Mouse (Mus musculus) kidney, embryonic 14.5 days (tissue): ENCODE data around the gene Grk4. TPM values are rescaled to one million over a fixed set of nuclear protein-coding genes. Genes with fewer than 3 reads are reported as not detected.

Source experiments
- ATAC-seq: fragments of 200-750 bp; cut with Nextera tagmentation; 2 replicates; pipeline ENCODE4 v1.8.0; 2017; ENCODE audit warnings: moderate number of reproducible peaks, mild to moderate bottlenecking, moderate TSS enrichment, moderate library complexity; ENCODE audit not compliant: low FRiP score, low TSS enrichment
- H3K27ac ChIP-seq: fragments of 300-500 bp; sonication (generic); 2 replicates; pipeline ENCODE4 v1.5.1; 2014; ENCODE audit warnings: low read depth, mild to moderate bottlenecking, low read length, moderate library complexity, mixed read lengths
- H3K27me3 ChIP-seq: fragments of 300-500 bp; sonication (generic); 2 replicates; pipeline ENCODE4 v1.6.1; 2014; ENCODE audit warnings: mild to moderate bottlenecking, low read length; ENCODE audit not compliant: control insufficient read depth, insufficient read depth
- H3K36me3 ChIP-seq: fragments of 300-500 bp; sonication (generic); 2 replicates; pipeline ENCODE4 v1.6.1; 2014; ENCODE audit warnings: low read length, mixed read lengths; ENCODE audit not compliant: control insufficient read depth, insufficient read depth
- H3K4me1 ChIP-seq: fragments of 300-500 bp; sonication (generic); 2 replicates; pipeline ENCODE4 v1.6.1; 2014; ENCODE audit warnings: low read length, mixed read lengths; ENCODE audit not compliant: control insufficient read depth, insufficient read depth
- H3K4me2 ChIP-seq: fragments of 300-500 bp; sonication (generic); replicated peaks from 2 replicates; pipeline ENCODE4 v1.6.1; 2014; ENCODE audit warnings: low read depth, mild to moderate bottlenecking, low read length
- H3K4me3 ChIP-seq: fragments of 300-500 bp; sonication (generic); 2 replicates; pipeline ENCODE4 v1.5.1; 2014; ENCODE audit warnings: mild to moderate bottlenecking, low read length
- H3K9ac ChIP-seq: fragments of 300-500 bp; sonication (generic); 2 replicates; pipeline ENCODE4 v1.6.1; 2014; ENCODE audit warnings: low read depth, mild to moderate bottlenecking, low read length, moderate library complexity
- H3K9me3 ChIP-seq: fragments of 300-500 bp; sonication (generic); 2 replicates; pipeline ENCODE4 v1.6.1; 2016; ENCODE audit warnings: low read length; ENCODE audit not compliant: control insufficient read depth
- WGBS: fragments of 180-500 bp; shearing (Covaris S2); extraction: QIAGEN DNeasy Blood & Tissue Kit; methylation state at CpG from one replicate; pipeline ENCODE4 v1.1.7; 2014; 5-methylcytosine and 5-hydroxymethylcytosine counted together
- polyA plus RNA-seq: library from polyadenylated mRNA; unstranded; fragments of >200 nt; fragmentation: Nextera tagmentation; extraction: Ambion mirVana; gene quantifications from 2 replicates; pipeline ENCODE4 v1.2.1, GENCODE M21; 2014

The Grk4 gene
- polyA plus RNA-seq: 2.5 TPM in 2 replicates

GRCm38 (mm10) chr5:34659686-34660590 is at the start of gene Grk4, which contains the start of gene Nop14:
Gene Grk4, plus strand, starts transcription at chr5:34660379.
Gene Nop14, minus strand, starts transcription at chr5:34660148.
- no peaks in the 10 kb centered on the region for H3K27me3 ChIP-seq

GRCm38 (mm10) chr5:34632996-34633395 is 27.2 kb upstream of the Grk4 start:
- H3K9ac ChIP-seq: no peak overlapping the region
- no peaks in the 10 kb centered on the region for H3K9me3 ChIP-seq
- peaks cover 4% of the 10 kb centered on the region; the same call in 1 of the 2 replicates for H3K4me1 ChIP-seq
- H3K27me3 ChIP-seq: no peaks in the 10 kb centered on the region
- no peak overlapping the region for H3K27ac ChIP-seq
- H3K36me3 ChIP-seq: peaks cover 71% of the 10 kb centered on the region
- H3K4me3 ChIP-seq: no peak overlapping the region
- 87% methylated on average over 2 of the region's 2 CpGs for WGBS
- H3K4me2 ChIP-seq: no peak overlapping the region
- ATAC-seq: no peak

More at GRCm38 (mm10) chr5:34659686-34660590, at the start of gene Grk4, which contains the start of gene Nop14:
- Histone ChIP-seq H3K4me1 (peaks cover 7% of the 10 kb centered on the region), H3K36me3 (peaks cover 23% of the 10 kb centered on the region), H3K4me3 (peak within 1 kb of the TSS; percentile 82), H3K9me3 (no peaks in the 10 kb centered on the region), H3K27ac (peak within 1 kb of the TSS; percentile 71), H3K9ac (peak within 1 kb of the TSS; percentile 68), H3K4me2 (peak within 1 kb of the TSS; percentile 68)
- WGBS: under 1% methylated on average over 60 of the region's 60 CpGs
- ATAC-seq: peak; percentile 100

DNA sequence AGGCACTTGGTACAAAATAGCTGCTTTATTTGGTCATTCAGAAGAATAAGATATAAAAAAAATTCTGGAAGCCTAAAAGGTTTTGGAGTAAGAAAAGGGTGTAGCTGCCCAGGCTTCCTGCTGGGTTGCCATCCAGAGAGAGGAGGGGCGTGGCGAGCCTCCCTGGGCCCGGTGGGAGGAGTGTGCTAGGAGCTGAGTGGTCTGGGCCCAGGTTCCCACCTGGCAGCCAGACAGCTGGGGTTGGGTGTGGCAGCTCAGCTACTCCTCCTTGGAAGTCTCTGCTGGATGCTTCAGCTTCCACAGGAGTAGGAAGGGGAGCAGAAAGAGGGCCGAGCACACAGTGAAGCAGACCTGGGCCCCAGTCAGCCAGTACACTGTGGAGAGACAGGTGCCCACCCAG is 26.5 kb upstream of the Grk4 start:
- H3K4me1 ChIP-seq: peaks cover 4% of the 10 kb centered on the region; the same call in 1 of the 2 replicates
- no peak overlapping the region for H3K9ac ChIP-seq
- ATAC-seq: no peak
- H3K36me3 ChIP-seq: peaks cover 72% of the 10 kb centered on the region
- H3K27ac ChIP-seq: no peak overlapping the region
- no peak overlapping the region for H3K4me3 ChIP-seq
- WGBS: 81% methylated on average over 4 of the region's 4 CpGs
- H3K4me2 ChIP-seq: no peak overlapping the region
- H3K9me3 ChIP-seq: no peaks in the 10 kb centered on the region
- no peaks in the 10 kb centered on the region for H3K27me3 ChIP-seq

DNA sequence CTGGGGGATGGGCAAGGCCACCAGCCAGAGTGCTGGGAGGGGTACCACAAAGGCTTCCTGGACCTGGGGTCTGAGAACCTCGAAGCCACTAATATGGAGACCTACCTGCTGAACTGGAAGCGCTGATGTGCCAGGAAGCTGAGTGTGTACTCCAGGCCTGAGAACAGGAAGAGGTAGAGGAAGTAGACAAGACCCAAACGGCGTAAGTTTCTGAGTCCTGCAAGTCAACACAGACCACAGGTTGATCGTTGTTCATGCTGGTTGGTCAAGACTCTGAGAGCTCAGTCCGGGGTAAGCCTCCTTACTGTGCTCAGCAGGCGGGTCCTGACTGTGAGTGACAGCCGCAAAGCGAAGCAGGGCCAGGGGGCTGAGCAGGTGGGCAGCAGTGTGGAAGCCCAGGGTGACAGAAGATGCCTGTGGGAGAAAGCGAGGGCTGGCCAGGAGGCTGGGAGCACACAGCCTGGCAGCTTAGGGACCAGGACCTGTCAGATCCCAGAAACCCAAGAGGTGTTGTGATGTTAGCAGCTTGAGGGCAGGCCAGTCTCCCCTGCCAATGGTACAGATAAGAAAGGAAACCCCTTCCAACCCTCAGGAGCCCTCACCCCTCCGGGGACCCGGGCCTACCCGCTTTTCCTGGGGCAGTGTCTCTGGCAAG is 25.3 kb upstream of the Grk4 start:
- no peaks in the 10 kb centered on the region for H3K9me3 ChIP-seq
- peaks cover 72% of the 10 kb centered on the region for H3K36me3 ChIP-seq
- H3K9ac ChIP-seq: no peak overlapping the region
- ATAC-seq: no peak
- no peak overlapping the region for H3K4me3 ChIP-seq
- 92% methylated on average over 13 of the region's 13 CpGs for WGBS
- H3K27ac ChIP-seq: no peak overlapping the region
- no peak overlapping the region for H3K4me2 ChIP-seq
- no peaks in the 10 kb centered on the region for H3K27me3 ChIP-seq
- peaks cover 4% of the 10 kb centered on the region; the same call in 1 of the 2 replicates for H3K4me1 ChIP-seq

DNA sequence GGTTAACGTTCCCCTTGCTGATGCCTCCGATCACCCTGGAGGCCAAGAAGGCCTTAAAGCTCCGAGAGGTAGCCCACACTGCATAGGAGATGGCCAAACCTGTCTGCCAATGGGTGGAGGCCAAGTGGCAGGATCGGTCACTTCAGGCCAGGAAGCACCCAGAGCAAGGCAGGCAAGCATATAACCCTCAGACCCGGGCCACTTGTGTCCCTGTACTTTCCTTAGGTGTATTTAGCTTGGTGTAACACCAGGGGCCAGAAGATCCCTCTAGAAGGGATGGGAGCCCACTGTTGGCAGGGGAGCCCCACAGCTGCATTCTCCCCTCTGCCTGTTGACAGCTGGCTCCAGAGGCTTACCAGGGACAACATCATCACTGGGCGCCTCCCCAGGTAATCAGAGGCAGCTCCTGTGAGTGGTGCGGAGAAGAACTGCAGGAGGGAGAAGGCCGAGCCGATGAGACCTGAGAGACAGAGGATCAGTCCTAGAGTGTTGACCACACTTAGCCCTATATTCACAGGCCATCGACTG is 24.4 kb upstream of the Grk4 start:
- peak overlapping the region; percentile 70 for H3K4me3 ChIP-seq
- no peak overlapping the region for H3K27ac ChIP-seq
- WGBS: 65% methylated on average over 10 of the region's 10 CpGs
- H3K9me3 ChIP-seq: no peaks in the 10 kb centered on the region
- H3K27me3 ChIP-seq: no peaks in the 10 kb centered on the region
- H3K36me3 ChIP-seq: peaks cover 72% of the 10 kb centered on the region
- peak overlapping the region; percentile 97 for H3K4me2 ChIP-seq
- H3K9ac ChIP-seq: peak overlapping the region; percentile 68; the same call in 1 of the 2 replicates
- ATAC-seq: no peak
- H3K4me1 ChIP-seq: peaks cover 4% of the 10 kb centered on the region; the same call in 1 of the 2 replicates

GRCm38 (mm10) chr5:34636481-34637287 is 23.5 kb upstream of the Grk4 start, which contains the start of gene Mfsd10:
Gene Mfsd10, minus strand, starts transcription at chr5:34637212.
- WGBS: under 1% methylated on average over 48 of the region's 48 CpGs
- Histone ChIP-seq H3K4me1 (peaks cover 4% of the 10 kb centered on the region; the same call in 1 of the 2 replicates), H3K9ac (peak within 1 kb of the TSS; percentile 68), H3K27ac (peak within 1 kb of the TSS; percentile 87), H3K9me3 (no peaks in the 10 kb centered on the region), H3K27me3 (no peaks in the 10 kb centered on the region), H3K4me2 (peak within 1 kb of the TSS; percentile 97), H3K36me3 (peaks cover 72% of the 10 kb centered on the region), H3K4me3 (peak within 1 kb of the TSS; percentile 70)
- ATAC-seq: peak; percentile 90

DNA sequence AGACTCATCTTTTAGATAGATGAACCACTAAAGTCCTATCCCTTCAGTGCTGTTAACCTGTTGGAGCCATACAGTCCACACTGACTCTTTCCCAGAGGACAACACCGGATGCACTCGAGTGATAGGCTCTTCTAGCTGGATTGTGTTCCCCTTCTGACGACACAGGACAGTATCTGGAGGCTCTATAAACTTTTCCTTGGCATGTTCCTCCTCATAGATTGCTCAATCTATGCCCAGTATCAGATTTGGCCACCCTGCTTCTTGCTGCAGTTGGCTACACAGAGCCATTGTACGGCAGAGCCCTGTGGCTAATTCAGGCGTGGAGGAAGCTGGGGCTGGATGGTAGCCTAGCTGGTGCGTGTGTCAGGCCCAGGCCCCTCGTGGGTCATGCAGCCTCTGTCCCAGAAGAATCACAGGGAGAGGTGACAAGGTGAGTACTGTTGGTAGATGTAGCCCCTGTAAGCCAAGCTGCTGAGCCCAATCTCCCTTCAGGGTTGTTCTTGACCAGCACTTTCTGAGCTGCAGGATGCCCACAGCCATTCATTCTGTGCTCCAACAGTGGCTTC is 22.5 kb upstream of the Grk4 start:
- peak overlapping the region; percentile 68; the same call in 1 of the 2 replicates for H3K9ac ChIP-seq
- no peak overlapping the region for H3K27ac ChIP-seq
- H3K4me2 ChIP-seq: peak overlapping the region; percentile 97
- H3K4me3 ChIP-seq: peak overlapping the region; percentile 70; the same call in 1 of the 2 replicates
- no peaks in the 10 kb centered on the region for H3K9me3 ChIP-seq
- no peaks in the 10 kb centered on the region for H3K27me3 ChIP-seq
- ATAC-seq: no peak
- H3K36me3 ChIP-seq: peaks cover 65% of the 10 kb centered on the region
- H3K4me1 ChIP-seq: peaks cover 4% of the 10 kb centered on the region; the same call in 1 of the 2 replicates
- 83% methylated on average over 7 of the region's 7 CpGs for WGBS

DNA sequence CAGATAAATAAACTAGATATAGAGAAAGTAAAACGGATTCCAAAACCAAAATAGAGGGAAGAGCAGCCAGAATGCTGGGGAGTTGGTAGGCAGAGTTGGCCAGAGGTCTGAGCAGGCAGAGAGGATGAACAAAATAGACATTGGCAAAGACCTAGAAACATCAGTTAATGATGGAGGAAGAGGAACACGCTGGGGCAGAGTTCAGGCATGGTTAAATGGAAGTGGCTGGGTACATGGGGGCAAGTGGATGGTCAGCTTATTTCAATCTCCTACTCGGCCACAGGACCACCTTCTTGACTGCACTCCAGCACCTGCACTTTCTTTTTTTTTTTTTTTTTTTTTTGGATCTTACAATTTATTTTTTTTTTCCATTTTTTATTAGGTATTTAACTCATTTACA is 18.2 kb upstream of the Grk4 start:
- WGBS: 89% methylated on average over 3 of the region's 3 CpGs
- Histone ChIP-seq H3K36me3 (peaks cover 83% of the 10 kb centered on the region), H3K27ac (no peak overlapping the region), H3K4me3 (no peak overlapping the region), H3K9ac (no peak overlapping the region), H3K27me3 (no peaks in the 10 kb centered on the region), H3K4me2 (no peak overlapping the region), H3K9me3 (no peaks in the 10 kb centered on the region), H3K4me1 (no peaks in the 10 kb centered on the region)
- no peak for ATAC-seq
